Mouse (Mus musculus): ENCODE data around the gene Opn3.

DNA sequence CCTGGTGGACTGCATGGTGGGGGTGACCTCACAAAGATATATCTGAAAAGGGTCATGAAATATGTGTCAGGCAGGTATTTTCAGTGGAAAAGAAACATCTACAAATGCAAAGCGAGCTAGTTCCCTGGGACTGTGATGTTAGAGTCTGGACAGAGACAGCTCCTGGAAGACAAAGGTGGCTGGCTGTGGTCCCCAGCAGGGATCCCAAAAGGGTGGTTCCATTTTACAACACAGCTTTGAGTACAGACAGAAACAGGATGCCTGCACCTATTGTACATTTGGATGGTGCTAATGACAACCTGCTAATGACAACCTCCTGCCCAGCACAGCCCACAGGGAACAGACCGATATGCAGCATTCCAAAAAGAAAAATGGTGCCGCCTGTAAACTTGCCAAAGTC, 23.1 kb downstream of the Opn3 start:
- TF ChIP-seq CTCF (IDR thresholded peaks at IDR 0.05 in 2 of 3, conservative IDR thresholded peaks at IDR 0.05 in 1 of 3; ENCODE audit: control insufficient read depth in 1 of 3, insufficient read depth in 1 of 3, low read depth in 2 of 3, low read length in 3 of 3, poor library complexity in 1 of 3, severe bottlenecking in 1 of 3) (no peak), HCFC1 (IDR thresholded peaks at IDR 0.05; ENCODE audit: low read depth, low read length) (no peak), GABPA (IDR thresholded peaks at IDR 0.05; ENCODE audit: low read depth, low read length) (no peak), MAZ (IDR thresholded peaks at IDR 0.05; ENCODE audit: low read depth, low read length) (no peak), RAD21 (IDR thresholded peaks at IDR 0.05; ENCODE audit: low read depth, low read length) (no peak), USF2 (IDR thresholded peaks at IDR 0.05; ENCODE audit: borderline replicate concordance in 1 of 2, insufficient read depth in 1 of 2, low read depth in 1 of 2, low read length in 2 of 2) (no peak), CHD1 (IDR thresholded peaks at IDR 0.05; ENCODE audit: low read depth, low read length) (no peak), ZNF384 (IDR thresholded peaks at IDR 0.05; ENCODE audit: low read depth, low read length) (no peak), POLR2AphosphoS5 (IDR thresholded peaks at IDR 0.05; ENCODE audit: borderline replicate concordance, low read depth, low read length) (no peak), EP300 (IDR thresholded peaks at IDR 0.05; ENCODE audit: low read depth in 1 of 2, low read length in 2 of 2) (no peak)
